Mouse (Mus musculus): Measurements from ENCODE around the gene Nfia. TPM values are rescaled to one million over a fixed set of nuclear protein-coding genes. Genes with fewer than 3 reads are reported as not detected.

Nfia gene
- total RNA-seq, 4 experiments from 2014 or later = 109 to 137 (median 121) TPM

DNA sequence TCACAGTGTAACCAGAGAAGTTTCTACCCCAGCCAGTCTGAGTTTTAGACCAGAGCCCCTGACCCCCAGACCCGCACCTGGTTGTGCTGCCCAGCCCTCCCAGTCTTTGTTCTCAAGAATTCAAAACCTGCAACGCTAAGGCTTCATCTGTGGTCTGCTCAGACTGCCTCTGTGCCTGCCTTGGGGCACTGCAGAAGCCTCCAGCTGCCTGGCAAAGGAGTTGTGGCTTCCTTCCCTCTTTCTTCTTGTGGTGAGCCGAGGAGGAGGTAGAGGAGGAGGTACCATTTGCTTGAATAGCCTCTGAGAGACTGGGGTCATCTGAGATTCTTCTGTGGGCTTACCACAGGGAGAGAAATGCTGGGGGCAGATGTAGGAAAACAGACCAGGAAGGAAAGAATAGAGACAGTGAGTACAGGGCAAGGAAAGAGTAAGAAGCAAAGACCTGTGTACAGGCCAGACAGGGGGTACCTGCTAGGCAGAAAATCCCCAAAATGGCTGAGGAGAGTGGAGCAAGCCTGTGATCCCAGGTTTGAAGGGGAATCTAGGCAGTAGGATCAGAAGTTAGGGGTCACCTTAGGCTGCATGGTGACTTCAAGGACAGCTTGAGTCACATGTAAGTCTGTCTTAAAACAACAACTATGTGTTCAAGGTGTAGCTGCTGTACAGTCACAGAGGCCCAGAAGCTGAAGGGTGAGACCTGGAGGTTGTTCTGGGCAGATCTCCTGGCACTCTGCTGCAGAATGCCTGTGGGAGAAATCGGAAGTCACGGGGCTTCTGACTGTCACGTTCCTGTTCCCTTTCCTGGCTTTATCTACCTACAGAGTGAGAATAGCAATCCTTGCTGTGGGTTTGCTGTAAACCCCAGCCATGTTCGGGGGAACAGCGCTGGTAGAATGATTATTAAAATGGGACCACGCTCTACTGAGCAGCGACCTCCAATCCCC, 328.9 kb downstream of the Nfia start:
- DNase-seq (ENCODE audit: low spot score) = no peak

- DNase-seq (ENCODE audit: low spot score) = no peak
These were observed 330.2 kb downstream of the Nfia start for GRCm38 (mm10) chr4:98102625-98103336.

DNA sequence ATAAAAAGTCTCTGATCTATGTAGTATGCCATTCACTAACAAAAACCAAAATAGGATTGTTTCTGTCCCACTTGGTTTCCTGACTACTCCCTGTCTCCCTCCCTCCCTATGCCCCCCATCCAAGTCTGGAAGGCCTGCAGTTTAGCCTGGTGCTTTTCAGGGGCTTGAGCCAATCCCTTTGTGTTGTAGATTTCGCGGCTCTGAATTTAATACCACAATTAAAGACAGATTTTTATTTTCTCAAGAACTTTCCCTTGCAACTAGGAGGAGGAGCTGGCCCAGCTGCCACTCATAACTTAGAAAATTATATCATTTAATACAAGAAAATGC, 330.8 kb downstream of the Nfia start:
- no peak for DNase-seq (ENCODE audit: low spot score)

DNA sequence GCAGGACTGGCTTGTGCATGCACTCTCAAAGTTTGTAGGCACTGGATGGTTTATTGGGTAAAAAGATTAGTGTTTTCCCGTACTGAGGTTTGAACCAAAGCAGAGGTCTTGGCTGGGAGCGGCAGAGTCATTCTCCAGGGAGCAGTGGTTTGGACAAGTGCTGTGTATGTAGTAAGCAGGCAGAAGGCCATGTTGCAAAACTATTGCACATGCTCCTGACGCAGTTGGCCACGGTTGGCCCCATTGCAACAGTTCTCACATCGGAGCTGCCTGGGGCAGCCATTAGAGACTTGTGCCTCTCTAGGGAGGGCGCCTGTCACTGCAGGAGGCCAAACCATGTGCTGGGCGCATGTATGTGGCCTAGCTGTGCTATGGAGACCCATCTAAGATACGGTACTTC, 331.6 kb downstream of the Nfia start:
- peak; percentile 86 for DNase-seq (ENCODE audit: low spot score)

- DNase-seq (ENCODE audit: low spot score) = no peak
These were observed 332.6 kb downstream of the Nfia start for GRCm38 (mm10) chr4:98104911-98105702.

GRCm38 (mm10) chr4:98105971-98106370, 333.4 kb downstream of the Nfia start:
- peak; percentile 85 for DNase-seq (ENCODE audit: low spot score)

- DNase-seq (ENCODE audit: low spot score) = no peak
These were observed 334.0 kb downstream of the Nfia start for GRCm38 (mm10) chr4:98106445-98107092.

- no peak for DNase-seq (ENCODE audit: low spot score)
These were observed 334.5 kb downstream of the Nfia start for GRCm38 (mm10) chr4:98107093-98107453.

DNA sequence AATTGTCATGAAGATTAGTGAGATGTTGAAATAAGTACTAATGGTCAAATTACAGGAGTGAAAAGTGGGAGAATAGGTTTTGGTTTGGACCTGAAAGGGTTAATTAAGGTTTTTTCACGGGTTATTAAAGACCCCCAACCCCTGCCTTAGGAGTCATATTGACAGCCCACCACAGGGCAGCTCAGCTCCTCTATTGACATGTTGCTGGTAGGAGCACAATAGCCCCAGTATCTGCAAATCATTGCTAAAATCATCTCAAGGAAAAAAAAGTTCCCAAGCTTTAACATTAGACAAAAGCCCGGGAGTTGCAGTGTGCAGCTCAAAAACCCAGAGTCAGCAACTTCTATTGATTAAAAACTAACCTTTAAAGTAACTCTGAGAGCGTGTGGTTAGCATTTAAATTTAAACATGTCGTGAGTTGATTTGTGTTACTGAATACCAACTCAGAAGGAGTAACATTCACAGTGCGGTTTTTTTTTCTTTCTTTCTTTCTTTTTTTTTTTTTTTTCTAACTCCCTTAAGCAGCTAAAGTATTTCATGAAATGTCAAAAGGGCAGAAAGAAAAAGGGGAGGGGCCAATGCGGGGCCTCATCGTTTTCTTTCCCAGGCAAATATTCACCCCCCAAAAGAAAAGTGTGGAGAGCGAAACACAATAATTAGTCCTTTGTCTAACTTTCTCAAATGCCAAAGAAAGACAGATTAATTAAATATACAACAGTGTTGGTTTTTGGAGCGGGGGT, 335.6 kb downstream of the Nfia start:
- DNase-seq (ENCODE audit: low spot score) = no peak

GRCm38 (mm10) chr4:98108676-98109016, 336.1 kb downstream of the Nfia start:
- DNase-seq (ENCODE audit: low spot score) = no peak

DNA sequence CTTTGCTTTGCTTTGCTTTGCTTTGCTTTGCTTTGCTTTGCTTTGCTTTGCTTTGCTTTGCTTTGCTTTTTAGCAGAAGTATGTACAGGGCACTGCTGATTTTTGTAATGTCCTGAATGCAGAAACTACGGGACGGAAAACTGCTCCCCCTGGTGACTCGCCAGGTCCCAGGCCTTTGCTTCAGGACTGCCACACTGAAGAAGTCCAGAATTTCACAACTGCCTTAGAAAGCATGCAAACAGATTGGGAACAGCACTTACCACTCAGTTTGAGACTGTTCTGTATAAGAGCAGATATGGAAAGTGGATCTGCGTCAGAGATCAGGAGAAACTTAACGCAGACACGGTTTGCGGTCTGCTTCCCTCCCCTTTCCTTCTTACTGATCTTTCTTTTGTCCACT, 336.5 kb downstream of the Nfia start:
- peak; percentile 85 for DNase-seq (ENCODE audit: low spot score)

DNA sequence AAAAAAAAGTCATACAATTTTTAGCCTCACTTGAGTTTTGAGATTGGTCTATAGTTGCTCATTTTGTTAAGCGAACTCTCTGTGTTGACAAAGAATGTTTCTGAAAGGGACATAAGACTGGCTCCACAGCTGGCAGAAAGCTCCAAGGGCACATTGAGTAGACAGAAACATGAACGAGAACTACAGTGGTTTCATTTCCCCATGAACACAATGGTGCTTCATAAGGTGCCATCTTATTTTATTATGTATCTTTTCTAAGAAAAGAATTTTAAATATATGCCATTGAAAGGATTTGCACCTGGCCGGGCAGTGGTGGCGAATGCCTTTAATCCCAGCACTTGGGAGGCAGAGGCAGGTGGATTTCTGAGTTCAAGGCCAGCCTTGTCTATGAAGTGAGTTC, 337.4 kb downstream of the Nfia start:
- no peak for DNase-seq (ENCODE audit: low spot score)

DNA sequence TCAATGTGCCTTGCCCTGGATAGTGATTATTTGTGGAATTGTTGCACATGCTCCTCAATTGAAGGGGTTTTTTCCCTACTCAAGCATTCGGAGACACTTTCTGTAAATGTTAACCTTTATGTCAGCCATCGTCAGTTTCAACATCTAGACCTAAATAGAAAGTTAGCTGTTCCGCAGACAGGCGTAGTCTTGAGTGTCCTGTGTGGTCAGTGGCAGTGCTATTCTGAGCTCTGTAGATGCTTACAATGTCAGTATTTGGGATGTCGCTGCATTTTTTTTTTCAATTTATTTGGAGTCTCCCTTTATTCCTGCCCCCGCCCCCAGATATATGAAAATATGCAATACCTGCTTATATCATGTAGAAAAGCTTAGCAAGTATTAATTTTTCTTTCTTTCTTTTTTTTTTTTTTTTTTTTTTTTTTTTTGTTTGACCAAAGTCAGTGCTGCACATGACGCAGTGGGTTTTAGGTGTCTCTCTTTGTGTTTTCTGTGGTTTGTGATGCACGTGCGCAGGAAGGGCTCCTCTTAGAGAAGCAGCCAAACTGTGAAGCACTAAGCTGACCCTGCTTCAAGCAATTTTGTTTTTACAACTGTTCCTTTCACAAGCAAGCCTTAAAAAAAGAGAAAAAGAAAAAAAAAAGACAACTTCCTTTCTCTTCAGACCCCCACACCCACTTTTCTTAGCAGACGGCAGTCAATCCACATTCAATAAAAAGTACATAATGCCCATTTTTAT, 340.9 kb downstream of the Nfia start:
- DNase-seq (ENCODE audit: low spot score) = no peak

DNA sequence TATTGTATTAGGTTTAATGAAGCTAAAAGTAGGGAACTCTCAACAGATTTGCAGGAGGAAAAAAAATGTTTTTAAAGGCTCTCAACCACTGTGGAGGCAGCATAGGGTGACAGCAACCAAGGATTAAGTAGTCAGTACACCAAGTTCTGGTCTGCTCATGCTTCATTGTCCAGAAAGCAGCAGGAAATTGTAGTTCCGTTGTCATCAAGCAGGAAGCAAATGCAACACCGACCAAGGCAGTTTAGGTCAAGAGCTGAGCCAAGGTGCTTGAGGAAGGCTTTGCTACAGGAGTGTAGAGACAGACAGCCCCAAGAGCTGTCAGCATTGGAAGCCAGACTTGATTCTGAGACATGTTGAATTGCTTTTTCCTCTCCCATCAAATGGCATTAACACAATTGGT, 342.4 kb downstream of the Nfia start:
- DNase-seq (ENCODE audit: low spot score) = no peak

- DNase-seq (ENCODE audit: low spot score) = no peak
These were observed 342.9 kb downstream of the Nfia start for GRCm38 (mm10) chr4:98115401-98115800.

- no peak for DNase-seq (ENCODE audit: low spot score)
These were observed 343.5 kb downstream of the Nfia start for GRCm38 (mm10) chr4:98116046-98116445.

DNA sequence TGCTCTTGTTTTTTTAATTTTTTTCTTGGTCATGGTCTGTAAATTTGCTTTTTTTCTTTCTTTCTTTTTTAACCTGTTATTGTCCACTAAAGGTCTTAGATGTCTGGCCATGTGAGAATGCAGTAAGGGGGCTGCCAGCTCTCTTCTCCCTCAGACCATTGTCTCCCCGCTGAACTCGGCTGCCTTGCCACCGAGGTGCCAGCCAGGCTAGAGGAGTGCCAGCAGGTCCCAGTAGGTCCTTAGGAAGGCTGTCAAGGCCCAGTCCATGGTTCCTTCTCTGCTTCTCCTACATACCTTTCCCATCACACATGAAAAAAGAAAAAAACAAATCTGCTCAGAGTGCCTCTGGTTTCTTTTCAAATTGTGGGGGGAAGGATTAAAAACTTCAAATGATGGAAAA, 345.6 kb downstream of the Nfia start:
- no peak for DNase-seq (ENCODE audit: low spot score)

GRCm38 (mm10) chr4:98118761-98119675, 346.5 kb downstream of the Nfia start:
- DNase-seq (ENCODE audit: low spot score) = no peak

GRCm38 (mm10) chr4:98119949-98120531, 347.5 kb downstream of the Nfia start:
- no peak for DNase-seq (ENCODE audit: low spot score)
